Mouse (Mus musculus): ENCODE measurements at regions not wholly inside any gene's neighbourhood (a gene's known extent, or its start where the extent isn't known, plus 50 kb on each side); places are given as distances from the start of the nearest gene placed in this dataset.
A peak's percentile ranks its signal among the peaks of the same experiment; 100 is the strongest.

DNA sequence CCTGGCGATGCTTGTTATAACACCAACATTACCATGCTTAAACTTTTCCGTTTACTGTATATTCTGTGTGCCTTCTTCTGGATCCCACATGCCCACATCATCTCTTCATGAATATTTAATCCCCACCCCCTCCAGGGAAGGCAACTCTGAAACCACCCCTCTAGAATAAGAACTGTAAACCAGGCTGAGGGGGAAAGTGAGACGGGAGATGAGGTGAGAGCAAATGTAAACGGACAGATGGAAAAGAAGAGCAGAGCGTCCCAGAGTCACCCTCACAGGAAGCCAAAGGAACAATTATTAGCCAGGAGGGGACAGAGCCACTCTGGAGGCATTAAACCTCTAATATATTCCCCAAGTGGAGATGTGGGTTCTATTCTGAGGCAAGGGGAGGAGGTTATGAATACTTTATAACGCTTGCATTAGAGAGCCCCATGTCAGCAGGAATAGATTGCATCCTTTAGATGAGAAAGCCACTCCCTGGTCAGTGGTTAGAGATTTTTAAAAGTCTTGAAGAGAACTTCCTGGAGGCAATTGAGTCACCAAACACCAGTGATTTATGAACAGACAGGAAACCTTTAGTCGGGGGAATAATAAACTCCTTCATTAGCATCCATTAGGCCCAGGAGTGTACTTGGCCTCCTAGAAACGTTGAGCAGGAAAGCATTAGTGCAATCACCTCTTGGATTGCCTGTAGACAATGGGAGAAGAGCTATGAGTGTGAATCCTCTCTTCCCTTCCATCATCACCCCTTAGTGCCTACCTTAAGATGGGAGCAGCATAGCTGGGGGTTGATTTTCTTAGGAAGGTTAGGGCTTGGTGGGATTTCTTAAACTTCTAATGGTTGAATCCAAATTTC, 220.1 kb downstream of the Elavl2 start:
- DNase-seq = no peak

DNA sequence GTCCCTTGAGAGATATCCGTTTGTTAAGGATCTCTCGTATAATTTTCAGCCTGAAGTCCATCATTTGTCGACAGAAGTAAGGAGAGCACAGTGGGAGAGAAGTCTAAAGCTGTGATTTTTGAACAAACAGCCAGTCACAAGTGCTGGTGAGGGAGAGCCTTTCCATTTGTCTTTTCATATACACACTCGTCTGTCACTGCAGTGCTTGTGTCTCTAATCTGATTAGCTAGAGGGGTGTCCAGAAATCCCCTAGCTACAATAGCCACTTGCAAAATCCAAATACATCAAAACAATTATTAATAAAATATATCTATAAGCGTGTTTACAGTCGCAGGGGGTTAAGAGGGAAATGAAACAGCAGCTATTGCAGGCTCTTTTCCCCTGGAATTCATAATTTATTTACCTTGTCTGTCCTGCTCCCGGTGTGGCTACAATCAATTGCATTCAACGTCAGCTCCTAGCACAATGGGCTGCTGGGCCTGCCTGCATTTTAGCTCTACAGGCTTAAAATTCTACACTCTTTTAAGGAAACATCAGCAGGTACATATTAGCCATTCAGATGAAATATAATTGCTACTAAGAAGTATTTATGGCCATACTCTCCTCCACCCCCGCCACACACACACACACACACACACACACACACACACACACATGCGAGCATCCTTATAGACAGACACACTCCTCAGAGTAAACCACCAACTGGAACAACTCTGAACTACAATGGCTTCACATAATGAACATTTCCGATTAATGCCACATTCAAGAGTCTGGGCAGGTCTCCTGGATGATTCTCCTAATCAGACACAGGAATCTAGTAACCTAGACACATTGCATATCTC, 236.1 kb downstream of the Elavl2 start:
- no peak for DNase-seq

DNA sequence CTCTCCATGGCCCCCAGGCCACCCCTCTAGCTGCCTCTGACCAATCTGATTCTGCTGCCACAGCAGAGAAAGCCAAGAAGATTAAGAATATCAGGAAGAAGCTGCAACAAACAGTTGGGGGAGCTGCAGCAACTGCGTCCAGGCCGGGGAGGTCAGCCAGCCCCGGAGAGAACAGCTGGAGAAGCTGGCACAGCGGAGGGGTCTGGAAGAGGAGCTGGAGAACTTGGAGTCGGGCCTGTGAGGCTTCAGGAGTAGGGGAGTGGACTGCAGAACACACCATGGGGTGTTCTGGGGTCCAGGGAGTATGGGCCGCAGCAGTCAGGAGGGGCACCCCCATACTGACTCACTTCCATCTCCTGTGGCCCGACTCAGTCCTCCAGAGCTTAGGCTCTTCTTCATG, 243.5 kb downstream of the Elavl2 start:
- no peak for DNase-seq

DNA sequence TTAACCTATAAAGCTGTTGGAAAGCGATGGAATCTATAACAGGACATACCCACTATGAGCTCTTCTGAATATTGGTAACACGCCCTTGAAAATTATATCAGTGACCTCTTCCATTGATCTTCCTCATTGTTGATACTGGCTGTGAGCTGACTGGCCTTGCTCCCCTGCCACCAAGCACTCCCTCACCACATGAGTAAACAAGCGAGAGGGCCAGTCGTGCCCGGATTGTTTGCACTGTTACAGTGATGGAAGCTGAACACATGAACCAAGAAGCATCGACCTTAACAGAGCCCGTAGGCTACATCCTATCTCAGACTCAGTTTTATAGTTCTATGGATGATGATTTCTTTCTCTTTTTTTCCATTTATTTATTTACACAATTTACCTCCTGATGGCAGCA, 255.9 kb downstream of the Elavl2 start:
- DNase-seq = no peak

DNA sequence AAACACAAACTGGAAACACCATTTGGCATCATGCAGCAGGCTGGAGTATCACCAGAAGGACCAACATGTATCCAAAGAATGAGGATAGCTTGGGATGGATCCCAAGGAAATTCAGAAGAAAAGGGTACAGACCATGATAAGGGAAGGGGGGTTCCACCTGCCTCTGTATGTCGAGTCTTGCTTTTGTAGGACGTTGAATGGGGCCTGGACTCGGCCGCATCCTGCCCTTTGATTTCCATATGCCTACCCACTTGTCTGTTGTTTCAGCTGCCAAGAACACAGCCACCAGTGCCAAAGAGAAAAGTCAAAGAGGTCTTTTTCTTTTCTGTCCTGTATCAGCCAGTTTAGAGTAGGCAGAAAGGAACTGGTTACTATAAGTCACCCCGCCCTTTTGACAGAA, 256.7 kb downstream of the Elavl2 start:
- DNase-seq = no peak

DNA sequence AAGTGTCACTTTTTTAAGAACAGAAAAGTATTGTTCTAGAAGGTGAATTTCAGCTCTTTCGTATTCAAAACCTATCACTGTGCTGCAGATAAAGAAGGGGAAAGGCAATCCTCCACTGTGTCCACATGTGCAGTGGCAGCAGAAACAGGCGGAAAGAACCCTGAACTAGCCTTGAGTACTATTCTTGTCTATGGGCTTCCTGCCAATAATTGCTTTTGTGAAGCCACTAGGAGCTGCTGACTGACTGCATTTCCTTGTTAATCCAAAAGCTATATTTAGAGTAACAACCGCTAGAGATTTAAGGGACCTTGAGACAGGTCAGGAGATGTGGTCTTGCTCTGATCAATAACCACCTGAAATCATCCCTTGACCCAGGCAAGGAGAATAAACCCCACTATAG, 265.3 kb downstream of the Elavl2 start:
- DNase-seq = no peak

DNA sequence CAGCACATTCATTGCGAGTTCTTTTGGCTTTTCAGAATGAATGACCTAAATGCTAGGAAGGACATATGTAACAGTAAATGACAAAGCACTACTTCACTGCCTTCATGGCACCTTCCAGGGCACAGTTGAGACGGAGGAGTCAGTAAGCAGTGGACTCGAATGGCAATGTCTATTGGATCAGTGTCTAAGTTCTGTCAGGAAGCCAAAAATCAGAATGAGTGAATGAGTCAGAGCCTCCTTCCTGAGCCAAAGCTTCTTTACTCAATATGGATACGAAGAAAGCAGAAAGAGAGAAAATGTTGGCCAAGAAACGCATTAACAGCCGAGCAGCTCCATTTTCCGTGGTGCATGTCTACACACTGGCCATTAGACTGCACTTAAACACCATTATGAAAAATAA, 268.3 kb downstream of the Elavl2 start:
- no peak for DNase-seq

DNA sequence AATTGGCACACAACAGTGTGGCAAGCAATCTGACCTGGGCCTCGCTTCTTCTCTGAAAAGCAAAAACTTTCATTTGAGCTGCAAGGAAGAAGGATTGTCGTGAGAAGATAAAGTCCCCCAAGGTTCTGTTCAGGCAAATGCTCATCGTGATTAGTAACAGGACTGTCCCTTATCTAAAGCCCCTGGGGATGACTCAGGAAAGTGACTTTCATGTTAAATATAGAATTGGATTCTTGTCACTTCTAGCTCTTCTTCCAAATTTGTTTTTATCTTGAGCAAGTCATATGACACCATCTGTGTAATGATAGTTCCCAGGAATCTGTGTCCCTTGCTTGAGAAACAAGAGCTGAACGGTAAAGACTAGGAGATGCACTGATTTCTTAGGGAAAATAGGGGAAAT, 280.3 kb downstream of the Elavl2 start:
- no peak for DNase-seq

DNA sequence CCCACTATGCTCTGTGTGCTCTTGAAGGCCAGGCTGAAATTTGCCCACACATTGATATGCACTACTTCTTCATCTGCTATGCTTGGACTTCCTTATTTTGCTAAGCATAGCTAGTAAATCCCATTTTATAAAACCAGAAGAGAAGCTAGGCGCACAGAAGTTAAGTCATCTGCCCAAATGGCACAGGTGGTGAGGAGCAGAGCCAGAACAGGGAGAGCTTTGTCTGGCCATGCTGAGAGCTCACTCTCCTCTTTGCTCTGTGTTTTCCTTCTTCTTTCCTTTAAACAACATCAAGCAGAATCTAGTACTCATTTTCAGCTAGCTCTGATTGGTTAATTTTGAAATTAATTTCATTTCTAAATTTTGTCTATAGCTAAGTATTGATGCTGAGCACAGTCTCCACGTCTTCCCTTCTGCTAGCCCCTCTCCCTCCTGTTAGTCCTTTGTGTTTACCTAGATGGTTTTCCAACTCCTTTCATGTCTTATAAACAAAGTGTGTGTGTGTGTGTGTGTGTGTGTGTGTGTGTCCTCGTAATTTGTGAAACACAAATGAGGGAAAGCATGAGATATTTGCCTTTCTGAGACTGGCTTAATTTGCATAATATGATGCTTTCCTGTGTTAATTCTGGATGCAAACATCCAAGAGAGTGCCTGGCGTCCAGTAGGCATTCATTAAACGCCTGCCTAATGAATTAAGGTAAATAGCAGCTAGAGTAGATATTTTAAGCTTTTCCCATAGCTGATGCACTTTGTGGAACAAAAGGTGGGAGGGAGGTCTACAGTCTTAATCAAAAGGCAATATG, 283.6 kb downstream of the Elavl2 start:
- DNase-seq = no peak

DNA sequence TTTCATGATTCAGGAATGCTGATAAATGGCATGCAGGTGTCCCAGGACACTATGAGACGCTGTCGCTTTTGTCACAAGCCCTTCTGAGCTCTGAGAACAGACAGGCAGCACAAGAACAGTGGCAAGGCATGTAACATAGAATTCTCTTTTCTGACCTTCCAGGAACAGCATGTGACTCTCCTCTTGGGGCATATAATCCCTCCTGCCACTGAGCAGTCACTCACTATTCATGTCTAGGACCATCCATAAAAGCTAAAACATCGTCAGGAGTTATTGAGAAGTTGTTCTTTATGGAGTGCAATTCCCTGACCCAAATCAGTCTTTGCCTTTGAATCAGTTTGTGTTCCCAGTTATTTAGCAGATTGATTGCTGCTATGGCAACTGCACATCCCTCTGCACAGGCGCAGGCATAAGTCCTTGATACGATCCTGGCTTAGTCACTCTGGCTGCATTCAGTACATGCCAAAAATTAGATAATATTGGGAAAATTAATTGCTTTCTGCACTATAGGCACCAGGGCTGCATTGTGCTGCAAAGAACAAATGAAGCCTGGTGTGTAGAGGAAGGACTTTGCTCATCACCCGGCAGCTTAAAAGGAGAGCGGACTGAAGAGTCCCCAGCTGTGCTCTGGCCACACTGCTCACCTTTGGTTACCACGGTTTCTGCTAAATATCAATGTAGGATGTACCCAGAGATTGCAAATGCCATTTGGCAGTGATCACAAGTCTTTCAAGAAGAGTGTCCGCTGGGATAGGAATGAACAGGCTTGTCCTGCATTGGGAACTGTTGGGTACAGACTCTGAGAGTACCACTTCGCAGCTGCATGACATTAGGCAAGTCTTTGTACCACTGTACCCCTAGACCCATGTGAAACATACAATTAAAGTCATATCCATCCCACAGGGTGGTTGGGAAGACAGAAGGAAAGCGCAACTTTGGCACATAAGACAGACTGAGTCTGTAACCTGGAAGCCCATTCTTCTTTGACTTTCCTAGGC, 288.6 kb downstream of the Elavl2 start:
- no peak for DNase-seq

DNA sequence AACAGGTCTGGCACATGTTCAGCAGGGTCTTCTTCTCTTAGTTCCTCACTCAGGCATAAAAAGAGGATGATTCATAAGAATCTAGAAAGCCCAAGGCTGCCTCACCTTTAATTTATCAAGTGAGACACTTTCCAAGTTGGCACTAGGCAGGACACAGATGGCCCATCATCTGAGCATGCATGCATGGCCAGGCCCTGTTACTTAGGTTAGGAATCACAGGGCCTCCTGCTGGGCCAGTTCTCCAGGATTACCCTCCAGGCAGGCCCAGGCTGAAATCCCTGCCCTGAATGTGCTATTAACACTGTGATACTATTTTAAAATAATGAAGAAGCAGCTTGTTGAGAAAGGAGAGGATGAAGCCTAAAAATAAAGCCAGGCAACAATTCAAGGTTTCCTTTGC, 304.5 kb downstream of the Elavl2 start:
- no peak for DNase-seq

DNA sequence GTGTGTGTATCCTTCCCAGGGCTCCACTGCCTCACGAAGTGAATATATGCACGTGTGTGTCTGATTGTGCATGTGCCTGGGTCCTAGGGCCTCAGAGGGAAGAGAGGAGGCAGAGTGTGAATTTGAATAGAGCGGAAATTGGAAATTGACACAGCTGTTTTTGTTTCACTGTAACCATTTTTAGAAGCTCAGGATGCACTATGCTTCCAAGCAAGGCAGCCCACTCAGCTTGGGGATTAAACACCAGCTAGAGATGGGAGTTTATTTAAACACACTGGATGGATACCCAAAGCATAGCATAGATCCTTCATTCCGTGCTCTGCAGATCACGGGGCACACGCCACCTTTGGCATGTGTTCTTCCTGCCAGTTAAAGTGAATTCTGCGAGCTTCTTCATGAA, 306.2 kb downstream of the Elavl2 start:
- DNase-seq = no peak

DNA sequence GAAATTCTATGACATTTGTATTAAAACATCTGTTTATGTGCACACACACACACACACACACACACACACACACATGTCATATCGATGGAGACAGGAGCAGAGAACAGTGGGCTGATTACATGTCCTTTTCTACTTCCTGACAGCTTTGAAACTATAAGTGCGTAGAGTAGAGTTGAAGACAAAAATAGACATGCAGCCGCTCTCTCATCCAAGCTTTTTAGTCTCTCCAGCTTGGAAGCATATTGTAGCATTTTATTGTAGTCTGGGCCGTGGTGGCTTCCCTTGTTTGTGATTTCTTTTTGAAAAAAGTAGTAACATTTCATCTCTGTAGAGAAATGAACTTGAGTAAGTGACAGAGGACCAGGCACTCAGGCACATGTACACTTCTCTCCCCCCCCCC, 306.7 kb downstream of the Elavl2 start:
- DNase-seq = no peak

DNA sequence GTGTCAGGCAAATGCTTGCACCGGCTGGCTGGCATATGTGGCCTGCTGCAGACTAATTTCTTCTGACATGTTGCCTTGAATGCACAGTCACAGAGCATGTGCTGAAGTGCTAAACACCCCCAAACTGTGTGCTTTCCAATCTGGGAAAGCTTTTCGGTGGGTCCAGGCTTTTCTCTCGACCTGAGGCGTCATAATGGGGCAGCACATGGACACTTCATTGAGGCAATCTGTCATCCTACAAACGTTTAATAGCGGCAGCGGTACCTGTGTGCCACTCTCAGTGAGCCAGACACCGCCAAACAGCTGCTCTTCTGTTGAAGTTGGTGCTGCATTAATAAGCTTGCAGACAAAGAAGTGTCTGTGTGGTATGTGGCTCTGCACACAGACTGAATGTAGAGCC, 308.3 kb downstream of the Elavl2 start:
- DNase-seq = peak; percentile 32

DNA sequence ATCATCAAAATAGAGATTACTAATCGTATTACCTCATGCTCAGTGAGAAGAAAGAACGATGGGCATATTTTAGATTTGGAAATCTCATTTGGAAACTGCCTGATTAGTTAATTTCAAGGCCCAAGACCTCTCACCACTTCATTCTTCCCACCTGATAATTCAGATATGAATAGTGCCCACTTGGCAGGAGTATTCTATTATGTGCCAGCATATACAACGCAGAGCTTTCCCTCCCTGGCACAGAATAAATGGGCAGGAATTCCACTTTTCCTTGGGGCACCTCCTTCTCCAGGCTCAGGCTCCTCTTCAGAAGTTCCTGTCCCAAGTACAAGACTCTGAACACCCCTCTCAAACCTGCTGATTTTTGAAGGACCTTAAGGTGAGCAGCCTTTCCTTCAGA, 308.7 kb downstream of the Elavl2 start:
- no peak for DNase-seq

DNA sequence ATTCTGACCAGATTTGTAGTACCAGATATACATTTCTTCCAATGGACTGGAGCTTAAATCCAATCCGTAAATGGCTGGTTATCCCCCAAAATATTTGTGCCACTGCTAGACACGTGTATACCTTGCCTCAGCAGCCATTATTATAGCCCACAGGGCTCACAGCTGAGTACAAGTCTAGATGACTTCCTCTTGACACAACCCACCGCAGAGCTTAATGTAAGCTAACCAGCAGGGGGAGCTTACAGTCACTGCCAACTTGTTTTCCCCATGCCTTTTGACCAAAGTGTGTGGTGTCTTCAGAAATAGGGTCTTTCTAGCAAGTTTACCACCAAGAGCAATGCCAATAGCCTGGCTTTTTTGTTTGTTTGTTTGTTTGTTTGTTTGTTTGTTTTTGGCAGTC, 316.6 kb downstream of the Elavl2 start:
- DNase-seq = peak; percentile 34

DNA sequence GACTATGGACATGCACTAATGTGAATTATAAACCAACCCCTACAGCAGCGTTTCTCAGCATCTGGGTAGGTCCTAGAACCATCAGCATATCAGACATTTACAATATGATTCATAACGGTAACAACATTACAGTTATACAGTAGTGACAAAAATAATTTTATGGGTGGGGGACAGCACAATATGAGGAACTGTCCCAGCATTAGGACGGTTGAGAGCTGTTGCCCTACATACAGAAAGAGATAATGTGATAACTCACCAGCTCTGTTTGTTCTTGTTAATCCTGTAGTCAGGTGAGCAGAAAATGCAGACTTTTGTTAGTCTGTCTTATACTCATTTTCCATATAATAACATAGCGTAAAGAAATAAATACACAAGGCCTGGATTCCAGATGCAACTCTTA, 319.1 kb downstream of the Elavl2 start:
- DNase-seq = no peak

DNA sequence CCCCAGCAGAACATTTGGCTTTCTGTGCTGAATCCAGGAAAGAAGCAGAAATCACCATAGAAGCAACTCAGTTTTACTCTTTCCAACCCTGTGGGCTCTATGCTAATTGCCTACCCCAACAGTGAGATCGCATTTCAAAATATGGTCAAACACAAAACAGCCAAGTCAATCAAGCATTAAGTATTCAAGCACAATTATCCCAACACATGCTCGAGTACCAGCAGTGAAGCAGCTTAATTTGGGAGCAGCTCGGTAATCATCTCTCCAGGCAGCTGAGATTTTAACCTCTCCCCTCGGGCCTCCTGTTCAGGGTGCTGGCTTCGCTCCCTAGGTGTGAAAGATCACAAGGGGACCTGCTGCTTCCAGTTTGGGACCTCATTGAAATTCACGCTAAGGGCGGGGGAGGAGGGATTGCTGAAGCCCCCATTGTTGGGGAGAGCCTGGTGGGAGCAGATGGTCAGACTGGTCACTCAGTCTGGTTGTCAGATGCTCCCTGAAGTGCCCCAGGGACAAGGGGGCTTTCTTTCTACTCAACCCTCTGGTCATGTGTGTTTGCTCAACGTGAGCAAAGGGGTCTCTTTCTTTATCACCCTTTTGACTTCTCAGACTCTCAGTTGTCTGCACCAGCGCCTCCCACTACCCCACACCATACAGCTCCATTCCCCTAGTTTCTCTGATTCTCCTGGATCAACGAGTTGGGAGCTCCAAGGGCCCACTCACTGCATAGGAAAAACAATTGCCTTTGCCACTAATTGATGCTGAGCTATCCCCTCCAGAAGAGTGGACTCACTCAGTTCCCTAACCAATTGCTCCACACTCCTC, 319.8 kb downstream of the Elavl2 start:
- peak; percentile 40 for DNase-seq

DNA sequence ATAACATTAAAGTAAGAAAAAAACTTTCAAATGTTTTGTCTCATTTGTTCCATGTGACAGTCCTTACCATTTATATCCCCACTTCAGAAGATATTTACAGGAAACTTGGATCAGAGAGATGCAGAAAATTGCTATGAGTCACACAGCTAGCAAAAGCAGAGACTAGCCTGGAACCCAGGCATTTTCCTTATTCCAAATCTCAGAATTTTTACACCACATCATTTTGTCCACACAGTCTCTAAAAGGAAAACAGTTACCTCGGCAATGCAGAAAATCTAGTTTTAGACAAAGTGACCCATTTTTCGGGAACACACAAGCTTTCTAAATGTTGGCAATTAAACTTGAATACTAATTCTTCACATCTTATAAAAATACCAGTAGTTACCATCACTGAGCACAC, 329.3 kb downstream of the Elavl2 start:
- DNase-seq = no peak

DNA sequence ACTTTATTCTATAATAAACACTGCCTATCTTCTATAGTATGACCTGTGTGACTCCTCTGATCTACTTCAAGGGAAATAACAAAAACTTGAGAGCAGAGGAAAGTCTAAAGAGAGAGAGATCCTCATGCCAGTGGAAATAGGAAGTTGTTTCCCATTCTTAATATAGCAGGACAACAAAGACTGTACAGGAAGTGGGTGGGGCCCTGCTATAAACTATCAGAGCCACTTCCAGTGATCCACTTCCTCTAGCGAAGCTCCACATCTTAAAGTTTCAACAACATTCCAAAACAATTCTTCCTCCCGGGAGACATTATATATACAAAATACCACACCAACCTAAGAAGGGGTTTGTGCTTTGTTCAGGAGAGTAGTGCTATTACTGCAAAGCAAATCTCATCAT, 339.7 kb downstream of the Elavl2 start:
- DNase-seq = no peak

DNA sequence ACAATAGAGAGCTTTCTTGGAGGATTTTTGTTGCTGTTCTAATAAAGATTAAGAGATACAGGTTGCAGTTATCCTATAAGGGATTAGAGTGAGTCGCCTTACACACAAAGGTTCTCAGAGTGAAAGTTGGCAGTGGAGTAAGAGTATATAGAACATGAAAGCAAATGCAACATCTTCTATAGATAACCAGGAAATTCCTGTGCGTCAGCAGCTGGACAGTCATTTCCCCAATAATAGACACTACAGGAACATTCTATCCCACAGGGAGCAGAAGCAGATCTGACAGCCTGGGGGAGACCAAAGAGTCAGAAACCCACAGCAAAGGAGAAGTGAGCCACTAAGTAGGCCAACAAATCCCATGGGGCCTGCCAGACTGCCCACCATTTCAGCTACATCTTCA, 348.7 kb downstream of the Elavl2 start:
- DNase-seq = no peak
